Mouse (Mus musculus): ENCODE results near the gene Cox5b. TPM values are rescaled to one million over a fixed set of nuclear protein-coding genes. Genes with fewer than 3 reads are reported as not detected.

Cox5b gene
- 460 and 476 TPM in 2 replicates for polyA plus RNA-seq (2014; fragmentation: Nextera tagmentation; extraction: Ambion mirVana)

GRCm38 (mm10) chr1:36691271-36692155 lies at the start of gene Cox5b:
TSS of gene Cox5b (plus strand) at chr1:36691449.
- DNase-seq (ENCODE audit: low spot score) (peak; percentile 100), ATAC-seq (replicated peaks; ENCODE audit: insufficient number of reproducible peaks, low FRiP score, low TSS enrichment, low read depth) (peak; percentile 91)
- H3K9me3 ChIP-seq (replicated peaks; ENCODE audit: control insufficient read depth, low read length) = no peaks in the 10 kb centered on the region
- no peaks in the 10 kb centered on the region; the same call in 1 of the 2 replicates for H3K4me1 ChIP-seq (ENCODE audit: control insufficient read depth, insufficient read depth, low read length)
- no peaks in the 10 kb centered on the region for H3K27me3 ChIP-seq (ENCODE audit: control insufficient read depth, insufficient read depth, low read length)
- peak within 1 kb of the TSS; percentile 82 for H3K9ac ChIP-seq (replicated peaks; ENCODE audit: low read length)
- under 1% methylated on average over 68 of the region's 68 CpGs for WGBS
- H3K4me2 ChIP-seq (ENCODE audit: low read depth, low read length) = peak within 1 kb of the TSS; percentile 74
- no peak within 1 kb of the TSS for H3K27ac ChIP-seq (replicated peaks; ENCODE audit: low read depth, low read length)
- no peaks in the 10 kb centered on the region for H3K36me3 ChIP-seq (replicated peaks; ENCODE audit: control insufficient read depth, insufficient read depth, low read depth, low read length)
- H3K4me3 ChIP-seq (ENCODE audit: low read depth, low read length) = peak within 1 kb of the TSS; percentile 85

- no peak for ATAC-seq (replicated peaks; ENCODE audit: insufficient number of reproducible peaks, low FRiP score, low TSS enrichment, low read depth)
Measured at GRCm38 (mm10) chr1:36643957-36644614, 47.2 kb upstream of the Cox5b start.

GRCm38 (mm10) chr1:36644615-36645007 lies 46.6 kb upstream of the Cox5b start:
- no peak overlapping the region for H3K9ac ChIP-seq (replicated peaks; ENCODE audit: low read length)
- no peak overlapping the region for H3K4me2 ChIP-seq (ENCODE audit: low read depth, low read length)
- no peaks in the 10 kb centered on the region for H3K4me1 ChIP-seq (ENCODE audit: control insufficient read depth, insufficient read depth, low read length)
- DNase-seq (ENCODE audit: low spot score) = no peak
- no peaks in the 10 kb centered on the region for H3K9me3 ChIP-seq (replicated peaks; ENCODE audit: control insufficient read depth, low read length)
- H3K4me3 ChIP-seq (ENCODE audit: low read depth, low read length) = no peak overlapping the region
- H3K36me3 ChIP-seq (replicated peaks; ENCODE audit: control insufficient read depth, insufficient read depth, low read depth, low read length) = no peaks in the 10 kb centered on the region
- no peak overlapping the region for H3K27ac ChIP-seq (replicated peaks; ENCODE audit: low read depth, low read length)
- WGBS = 87% methylated on average over 9 of the region's 9 CpGs
- no peaks in the 10 kb centered on the region for H3K27me3 ChIP-seq (ENCODE audit: control insufficient read depth, insufficient read depth, low read length)
- ATAC-seq (replicated peaks; ENCODE audit: insufficient number of reproducible peaks, low FRiP score, low TSS enrichment, low read depth) = no peak

More at GRCm38 (mm10) chr1:36643957-36644614, 47.2 kb upstream of the Cox5b start:
- Histone ChIP-seq H3K27ac (replicated peaks; ENCODE audit: low read depth, low read length) (no peak overlapping the region), H3K4me2 (ENCODE audit: low read depth, low read length) (no peak overlapping the region), H3K9ac (replicated peaks; ENCODE audit: low read length) (no peak overlapping the region), H3K4me1 (ENCODE audit: control insufficient read depth, insufficient read depth, low read length) (no peaks in the 10 kb centered on the region), H3K4me3 (ENCODE audit: low read depth, low read length) (no peak overlapping the region), H3K27me3 (ENCODE audit: control insufficient read depth, insufficient read depth, low read length) (no peaks in the 10 kb centered on the region), H3K9me3 (replicated peaks; ENCODE audit: control insufficient read depth, low read length) (no peaks in the 10 kb centered on the region), H3K36me3 (replicated peaks; ENCODE audit: control insufficient read depth, insufficient read depth, low read depth, low read length) (no peaks in the 10 kb centered on the region)
- WGBS = 86% methylated on average over 7 of the region's 7 CpGs
- DNase-seq (ENCODE audit: low spot score) = no peak

- Histone ChIP-seq H3K9ac (replicated peaks; ENCODE audit: low read length) (no peak overlapping the region), H3K4me2 (ENCODE audit: low read depth, low read length) (no peak overlapping the region), H3K27me3 (ENCODE audit: control insufficient read depth, insufficient read depth, low read length) (no peaks in the 10 kb centered on the region), H3K27ac (replicated peaks; ENCODE audit: low read depth, low read length) (no peak overlapping the region), H3K4me3 (ENCODE audit: low read depth, low read length) (no peak overlapping the region), H3K36me3 (replicated peaks; ENCODE audit: control insufficient read depth, insufficient read depth, low read depth, low read length) (no peaks in the 10 kb centered on the region), H3K9me3 (replicated peaks; ENCODE audit: control insufficient read depth, low read length) (no peaks in the 10 kb centered on the region), H3K4me1 (ENCODE audit: control insufficient read depth, insufficient read depth, low read length) (no peaks in the 10 kb centered on the region)
- WGBS = 49% methylated on average over 3 of the region's 3 CpGs
- ATAC-seq (replicated peaks; ENCODE audit: insufficient number of reproducible peaks, low FRiP score, low TSS enrichment, low read depth) = no peak
- no peak for DNase-seq (ENCODE audit: low spot score)
Measured at GRCm38 (mm10) chr1:36646285-36646684, 45.0 kb upstream of the Cox5b start.

- 67% methylated on average over 5 of the region's 5 CpGs for WGBS
- ATAC-seq (replicated peaks; ENCODE audit: insufficient number of reproducible peaks, low FRiP score, low TSS enrichment, low read depth) (no peak), DNase-seq (ENCODE audit: low spot score) (no peak)
- no peak overlapping the region for H3K9ac ChIP-seq (replicated peaks; ENCODE audit: low read length)
- H3K4me3 ChIP-seq (ENCODE audit: low read depth, low read length) = no peak overlapping the region
- no peak overlapping the region for H3K4me2 ChIP-seq (ENCODE audit: low read depth, low read length)
- no peaks in the 10 kb centered on the region for H3K27me3 ChIP-seq (ENCODE audit: control insufficient read depth, insufficient read depth, low read length)
- H3K9me3 ChIP-seq (replicated peaks; ENCODE audit: control insufficient read depth, low read length) = no peaks in the 10 kb centered on the region
- H3K4me1 ChIP-seq (ENCODE audit: control insufficient read depth, insufficient read depth, low read length) = no peaks in the 10 kb centered on the region
- no peaks in the 10 kb centered on the region for H3K36me3 ChIP-seq (replicated peaks; ENCODE audit: control insufficient read depth, insufficient read depth, low read depth, low read length)
- no peak overlapping the region for H3K27ac ChIP-seq (replicated peaks; ENCODE audit: low read depth, low read length)
Measured at GRCm38 (mm10) chr1:36647631-36648030, 43.6 kb upstream of the Cox5b start.

- Histone ChIP-seq H3K27ac (replicated peaks; ENCODE audit: low read depth, low read length) (no peak overlapping the region), H3K27me3 (ENCODE audit: control insufficient read depth, insufficient read depth, low read length) (no peaks in the 10 kb centered on the region), H3K4me2 (ENCODE audit: low read depth, low read length) (no peak overlapping the region), H3K4me1 (ENCODE audit: control insufficient read depth, insufficient read depth, low read length) (no peaks in the 10 kb centered on the region), H3K4me3 (ENCODE audit: low read depth, low read length) (no peak overlapping the region), H3K36me3 (replicated peaks; ENCODE audit: control insufficient read depth, insufficient read depth, low read depth, low read length) (no peaks in the 10 kb centered on the region), H3K9me3 (replicated peaks; ENCODE audit: control insufficient read depth, low read length) (no peaks in the 10 kb centered on the region), H3K9ac (replicated peaks; ENCODE audit: low read length) (no peak overlapping the region)
- DNase-seq (ENCODE audit: low spot score) = no peak
- no peak for ATAC-seq (replicated peaks; ENCODE audit: insufficient number of reproducible peaks, low FRiP score, low TSS enrichment, low read depth)
- WGBS = 87% methylated on average over 5 of the region's 5 CpGs
Measured at GRCm38 (mm10) chr1:36655039-36655438, 36.2 kb upstream of the Cox5b start.

- 81% methylated on average over 3 of the region's 3 CpGs for WGBS
- no peak overlapping the region for H3K4me3 ChIP-seq (ENCODE audit: low read depth, low read length)
- no peak for DNase-seq (ENCODE audit: low spot score)
Measured at GRCm38 (mm10) chr1:36656233-36656632, 35.0 kb upstream of the Cox5b start.

More at GRCm38 (mm10) chr1:36656233-36656632, 35.0 kb upstream of the Cox5b start:
- Histone ChIP-seq H3K9ac (replicated peaks; ENCODE audit: low read length) (no peak overlapping the region), H3K27ac (replicated peaks; ENCODE audit: low read depth, low read length) (no peak overlapping the region), H3K27me3 (ENCODE audit: control insufficient read depth, insufficient read depth, low read length) (no peaks in the 10 kb centered on the region), H3K9me3 (replicated peaks; ENCODE audit: control insufficient read depth, low read length) (no peaks in the 10 kb centered on the region), H3K4me2 (ENCODE audit: low read depth, low read length) (no peak overlapping the region), H3K36me3 (replicated peaks; ENCODE audit: control insufficient read depth, insufficient read depth, low read depth, low read length) (no peaks in the 10 kb centered on the region), H3K4me1 (ENCODE audit: control insufficient read depth, insufficient read depth, low read length) (no peaks in the 10 kb centered on the region)
- no peak for ATAC-seq (replicated peaks; ENCODE audit: insufficient number of reproducible peaks, low FRiP score, low TSS enrichment, low read depth)
